Mouse (Mus musculus): ENCODE measurements around the gene Bcl7c.

DNA sequence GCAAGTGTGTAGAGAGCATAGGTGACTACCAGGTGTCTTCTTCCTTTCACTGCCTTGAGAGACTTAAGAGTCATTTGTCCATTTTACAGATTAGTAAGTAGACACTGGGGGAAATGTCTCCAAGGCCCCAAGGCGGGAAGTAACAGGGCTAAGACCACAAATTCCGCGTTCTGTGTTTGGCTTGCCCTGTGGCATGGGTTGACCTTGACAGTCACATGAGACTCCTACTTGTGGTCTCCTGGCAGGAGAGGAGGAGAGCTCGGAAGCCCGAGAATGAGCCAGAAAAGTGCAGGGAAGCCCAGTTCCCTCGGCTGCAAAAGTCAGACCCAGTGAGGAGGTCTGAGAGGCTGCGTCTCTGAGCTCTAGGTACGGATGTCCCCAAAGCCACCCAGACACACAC is 95.2 kb downstream of the Bcl7c start:
- TF ChIP-seq CTCF (IDR thresholded peaks at IDR 0.05) (no peak), EP300 (IDR thresholded peaks at IDR 0.05) (no peak)
